Mouse (Mus musculus) kidney, adult 18-20 months (tissue): Measurements from ENCODE around the gene Pxk.

Source experiments
- DNase-seq: peaks from one replicate; pipeline ENCODE4 v3.0.0; 2021

The Pxk gene

DNA sequence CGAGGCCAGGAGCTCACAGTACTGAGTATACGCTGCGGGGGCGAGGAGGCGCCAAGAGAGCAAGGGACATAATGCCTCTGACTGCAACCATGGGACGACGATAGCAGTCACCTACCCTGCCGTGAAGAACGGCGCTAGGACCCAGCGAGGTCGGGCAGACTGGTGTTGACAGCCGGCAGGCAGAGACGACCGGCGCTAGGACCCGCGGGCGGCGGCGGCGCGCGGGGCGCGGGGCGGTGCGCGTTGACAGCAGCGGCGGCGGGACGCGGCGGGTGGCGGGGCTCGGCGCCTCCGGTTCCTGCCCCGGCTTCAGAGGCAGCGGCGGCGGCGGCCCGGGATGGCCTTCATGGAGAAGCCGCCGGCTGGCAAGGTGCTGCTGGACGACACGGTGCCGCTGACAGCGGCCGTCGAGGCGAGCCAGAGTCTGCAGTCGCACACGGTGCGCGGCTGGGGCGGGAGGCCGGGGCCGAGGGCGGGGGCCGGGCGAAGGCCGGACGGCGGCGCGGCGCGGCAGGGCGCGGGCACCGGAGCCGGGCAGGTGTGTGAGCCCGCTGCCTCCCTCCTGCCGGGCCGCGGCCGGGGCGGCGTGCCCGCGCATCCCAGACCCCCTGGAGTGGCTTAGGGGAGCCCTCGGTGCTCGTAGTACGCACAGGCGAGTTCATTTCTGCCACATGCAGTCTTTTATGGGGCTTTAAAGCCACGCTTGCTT is at the start of gene Pxk:
Pxk (plus strand) TSS at position 234 of the 709 bp plus-strand sequence.
- DNase-seq, result peak; percentile 95

DNA sequence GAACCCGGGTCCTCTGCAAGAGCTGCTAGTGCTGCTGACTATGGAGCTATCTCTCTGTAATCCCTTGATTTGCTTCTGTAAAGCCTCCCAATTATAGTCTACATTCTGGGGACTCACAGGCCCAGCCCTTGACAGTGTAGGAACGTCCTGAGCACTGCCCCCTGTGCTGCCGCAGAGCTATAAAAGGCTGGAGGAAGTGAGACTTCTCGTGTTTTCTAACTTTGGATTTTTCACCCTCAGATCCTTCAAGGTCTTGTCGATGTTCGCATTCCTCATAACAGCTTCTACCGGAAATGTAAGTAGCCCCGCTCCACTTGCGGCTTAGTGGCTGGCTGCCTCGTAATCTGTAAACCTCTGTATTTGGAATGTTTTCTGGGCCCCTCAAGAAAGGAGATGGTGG is 48.7 kb upstream of the Pxk start:
- no peak for DNase-seq

DNA sequence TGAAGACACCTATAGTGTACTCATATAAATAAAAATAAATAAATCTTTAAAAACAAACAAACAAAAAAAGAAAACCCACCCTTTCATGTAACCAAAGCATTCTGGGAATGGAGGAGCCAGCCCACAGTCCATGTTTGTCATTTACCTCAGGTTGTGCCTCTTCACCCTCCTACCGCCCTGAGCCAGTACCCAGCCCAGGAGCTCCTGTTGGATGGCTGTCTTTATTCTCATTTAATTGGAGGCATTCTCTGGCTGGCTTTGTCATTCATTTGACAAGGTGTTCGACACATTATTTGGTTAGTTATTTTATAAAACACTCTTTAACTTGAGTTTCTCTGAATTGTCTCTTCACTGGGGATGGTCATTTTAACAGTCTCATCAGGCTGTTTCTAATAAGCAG is 46.1 kb upstream of the Pxk start:
- no peak for DNase-seq

DNA sequence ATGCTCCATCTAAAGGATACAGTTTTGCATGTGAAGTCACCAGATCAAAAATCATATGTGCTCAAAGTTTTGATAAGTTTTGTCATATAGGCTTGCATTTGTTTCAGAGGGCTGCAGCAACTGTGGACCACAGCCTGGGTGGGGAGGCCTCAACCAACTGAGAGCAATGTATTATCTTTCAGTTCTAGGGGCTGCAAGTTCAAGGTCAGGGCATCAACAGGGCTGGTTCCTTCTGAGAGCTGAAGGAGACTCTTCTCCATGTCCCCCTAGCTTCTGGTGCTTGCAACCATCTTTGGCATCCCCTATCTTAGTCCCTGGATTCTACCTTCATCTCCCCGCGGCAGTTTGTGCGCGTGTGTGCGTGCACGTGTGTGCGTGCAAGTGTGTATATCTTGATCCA is 45.4 kb upstream of the Pxk start:
- no peak for DNase-seq

DNA sequence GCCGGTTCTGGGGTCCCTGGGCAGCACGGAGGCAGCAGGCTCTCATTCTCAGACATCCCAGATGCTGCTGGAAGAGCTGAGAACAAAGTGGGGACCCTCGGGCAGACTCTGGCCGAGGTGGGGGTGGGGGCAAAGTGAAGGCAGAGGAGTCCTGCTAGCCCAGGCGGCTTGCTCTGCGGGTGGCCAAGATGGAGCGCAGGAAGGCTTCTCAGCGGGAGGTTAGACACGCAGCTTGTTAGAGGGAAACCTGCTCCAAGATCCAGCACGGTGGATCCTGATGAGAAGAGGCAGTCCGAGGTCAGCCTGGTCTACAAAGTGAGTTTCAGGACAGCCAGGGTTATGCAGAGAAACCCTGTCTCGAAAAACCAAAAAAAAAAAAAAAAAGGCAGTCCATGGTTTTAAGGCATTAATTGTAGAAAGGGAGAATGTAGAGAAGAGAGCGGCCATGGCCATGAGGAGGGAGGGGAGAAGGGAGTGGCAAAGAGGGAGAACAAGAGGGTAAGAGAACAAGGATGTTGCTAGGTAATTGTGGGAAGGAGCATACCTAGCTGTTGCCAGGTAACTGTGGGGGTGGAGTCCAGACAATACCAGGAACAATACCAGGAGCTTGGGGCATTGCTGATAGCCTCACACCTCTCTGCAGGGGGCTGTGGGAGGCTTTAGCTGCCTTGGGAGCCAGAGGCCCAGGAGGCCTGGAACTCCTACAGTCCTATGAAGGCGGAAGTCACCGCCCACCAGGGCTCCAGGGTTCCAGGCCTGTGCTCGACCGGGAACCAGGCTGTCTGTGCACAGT is 43.5 kb upstream of the Pxk start:
- DNase-seq, result no peak

DNA sequence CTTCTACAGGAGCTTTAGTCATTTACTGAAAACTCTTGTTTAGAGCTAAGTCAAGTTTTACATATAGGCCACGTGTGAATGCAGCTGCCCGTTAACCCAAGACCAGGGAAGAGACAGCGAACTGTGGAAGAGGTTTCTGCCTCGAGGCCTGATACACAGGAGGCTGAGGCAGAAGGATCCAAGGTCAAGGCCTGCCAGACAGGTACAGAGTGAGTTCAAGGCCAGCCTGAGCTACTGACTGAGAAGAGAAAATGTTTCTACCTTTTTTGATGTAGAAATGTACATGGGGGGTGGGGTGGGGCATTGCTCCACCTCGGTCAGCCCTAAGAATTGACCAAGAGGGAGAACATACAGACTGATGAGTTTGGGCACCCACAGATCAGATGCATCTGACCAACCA is 41.9 kb upstream of the Pxk start:
- no peak for DNase-seq

DNA sequence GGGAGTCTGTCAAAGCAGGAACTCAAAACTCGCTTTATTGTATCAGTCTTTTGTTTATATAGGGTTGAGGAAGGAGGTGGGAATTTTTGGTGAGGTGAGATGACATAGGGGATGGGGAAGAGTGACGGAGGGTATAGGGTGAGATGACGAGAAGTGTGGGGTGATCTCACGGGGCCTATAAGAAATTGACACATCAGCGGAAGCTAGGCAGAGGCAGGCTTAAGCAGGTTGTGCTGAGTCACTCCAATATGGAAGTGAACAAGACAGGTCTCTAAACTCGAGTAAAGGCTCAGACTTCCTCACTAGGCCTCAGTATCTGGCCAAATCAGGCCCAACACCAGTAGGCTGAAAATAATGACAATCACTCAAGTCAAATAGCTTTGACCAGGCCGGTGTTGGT is 38.1 kb upstream of the Pxk start:
- no peak for DNase-seq

DNA sequence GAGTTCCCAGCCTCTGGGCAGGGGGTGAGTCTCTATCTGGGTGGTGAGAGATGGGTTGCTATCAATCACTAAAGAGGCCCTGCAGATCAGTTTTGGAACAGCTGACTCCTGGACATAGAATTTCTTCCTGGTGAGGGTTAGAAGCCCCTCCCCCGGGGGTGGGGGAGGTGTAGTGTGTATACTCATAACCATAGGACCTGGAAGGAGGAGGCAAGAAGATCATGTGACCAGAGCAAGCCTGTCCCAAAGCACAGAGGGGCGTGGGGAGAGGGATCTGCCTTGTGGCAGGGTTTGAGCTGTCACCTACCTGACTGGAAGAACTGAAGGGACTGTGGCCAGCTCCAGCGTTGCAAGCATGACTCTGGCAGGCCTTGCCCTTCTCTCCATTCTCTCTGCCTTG is 35.9 kb upstream of the Pxk start:
- no peak for DNase-seq

DNA sequence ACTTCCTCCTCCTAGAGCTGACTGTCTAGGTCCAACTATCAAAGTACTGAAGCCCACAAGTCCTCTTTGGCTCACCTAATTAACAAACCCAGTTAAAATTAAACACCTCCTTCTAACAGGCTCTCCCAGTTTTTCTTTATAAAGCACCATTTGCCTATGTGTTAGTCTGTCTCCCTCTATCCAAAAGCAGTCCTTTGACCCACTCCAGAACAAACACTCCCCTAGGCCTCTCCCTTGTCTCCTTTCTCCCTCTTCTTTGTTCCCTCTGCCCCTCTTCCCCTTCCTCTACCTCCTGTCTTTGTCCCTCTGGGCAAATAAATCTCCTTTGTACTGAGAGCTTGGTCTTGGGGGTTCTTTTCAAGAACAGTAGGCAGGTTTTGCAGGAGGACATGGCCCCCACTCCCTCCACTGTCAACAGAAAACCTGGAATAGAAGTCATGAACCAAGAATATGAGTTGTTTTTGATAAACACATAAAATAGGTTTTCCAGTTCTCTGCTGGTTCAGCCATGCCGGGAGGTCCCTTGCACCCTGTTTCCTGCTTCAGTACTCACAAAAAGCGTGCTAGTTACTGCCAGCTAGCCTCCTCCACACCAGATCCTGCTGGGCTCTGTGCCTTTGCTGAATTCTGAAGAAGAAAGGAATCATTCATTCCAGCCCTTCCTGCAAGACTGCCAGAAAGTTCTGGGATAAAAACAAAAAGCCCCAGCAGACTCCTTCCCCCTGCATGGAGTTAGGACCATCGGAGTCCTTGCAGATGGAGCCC is 35.3 kb upstream of the Pxk start:
- DNase-seq, result no peak

DNA sequence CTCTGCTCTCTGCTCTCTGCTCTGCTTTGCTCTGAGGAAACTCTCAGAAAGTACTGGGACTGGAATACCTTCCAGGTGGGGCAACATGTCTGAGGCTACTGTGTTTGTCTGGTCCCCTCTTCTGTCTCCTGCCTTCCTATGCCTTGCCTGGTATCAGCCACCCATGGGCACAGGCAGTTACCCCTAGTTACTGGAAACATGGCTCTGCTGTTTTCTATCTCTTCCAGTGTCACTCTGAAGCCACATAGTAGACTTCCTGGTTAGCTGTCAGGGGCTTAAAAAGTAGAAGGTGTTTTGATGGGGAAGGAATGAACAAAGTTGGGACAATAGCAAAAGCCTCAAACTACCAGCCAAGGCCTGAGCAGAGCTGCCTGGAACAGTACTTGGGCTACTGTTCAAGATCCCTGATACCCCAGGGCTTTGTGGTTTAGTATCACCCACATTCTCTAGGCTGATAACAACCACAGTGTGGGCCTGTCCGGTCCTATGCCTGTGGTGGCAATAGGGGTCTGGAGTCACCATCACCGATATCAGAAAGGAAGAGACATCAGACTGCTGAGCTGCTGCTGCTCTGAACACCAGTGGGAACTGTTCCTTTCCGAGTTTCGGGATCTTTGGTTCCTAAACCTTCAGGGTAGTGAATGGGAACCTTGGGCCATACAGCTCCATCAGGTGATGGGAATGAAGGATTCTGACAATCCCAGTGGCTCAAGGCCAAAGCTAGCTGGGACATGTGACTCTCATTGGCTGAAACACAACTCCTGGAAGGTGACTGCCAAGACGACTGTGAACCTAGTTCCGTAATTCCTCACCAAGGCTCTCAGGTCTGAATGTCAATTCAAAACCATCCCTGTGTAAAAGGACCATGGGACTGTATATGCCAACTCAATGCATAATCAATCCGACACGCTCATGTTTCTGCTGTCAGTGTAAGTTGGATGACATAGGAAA is 33.9 kb upstream of the Pxk start:
- DNase-seq, result no peak

DNA sequence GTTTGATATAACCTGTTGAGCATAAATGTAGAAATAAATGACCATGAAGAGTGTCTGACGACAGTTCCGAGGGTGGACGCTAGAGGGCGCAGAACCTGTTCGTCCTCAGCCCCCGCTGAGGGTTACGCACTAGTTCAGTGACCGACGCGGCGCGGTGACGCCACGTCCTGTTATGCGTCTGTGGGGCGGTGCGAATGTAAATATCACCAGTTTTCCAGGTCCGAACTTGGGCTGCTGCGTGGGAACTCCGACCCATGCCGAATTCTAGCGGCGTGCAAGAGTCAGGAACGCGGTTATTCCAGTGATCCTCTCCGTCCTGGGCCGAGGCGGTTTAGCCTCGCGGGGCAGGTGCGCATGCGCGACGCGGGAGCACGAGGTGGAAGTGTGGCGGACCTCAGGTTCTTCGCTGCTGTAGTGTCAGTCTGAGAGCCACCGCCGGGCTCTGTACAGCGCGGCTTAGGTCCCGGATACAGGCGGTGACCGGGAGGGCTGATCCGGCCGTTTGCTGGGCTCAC is 17.8 kb upstream of the Pxk start, which contains the start of gene Rpp14:
Rpp14 (plus strand) TSS at position 203 of the 515 bp plus-strand sequence.
- DNase-seq, result peak; percentile 98

DNA sequence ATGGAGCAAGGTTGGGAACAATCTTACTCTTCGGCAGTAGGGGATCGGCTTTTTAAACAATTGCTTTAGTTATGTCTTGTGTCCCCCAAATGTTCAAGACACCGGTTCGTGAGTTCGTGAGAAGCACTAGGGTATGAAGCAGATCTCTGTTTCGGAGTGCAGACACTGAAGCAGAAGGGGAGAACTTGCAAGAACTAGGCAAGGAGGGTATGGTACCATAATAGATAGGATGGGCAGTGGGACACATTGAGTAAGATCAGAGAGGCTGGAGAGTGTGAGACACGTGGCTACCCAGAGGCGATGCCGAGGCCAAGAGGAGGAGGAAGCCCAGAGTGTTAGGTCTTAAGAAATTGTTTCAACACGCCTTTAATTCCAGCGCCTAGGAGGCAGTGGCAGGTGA is 17.3 kb upstream of the Pxk start:
- peak; percentile 30 for DNase-seq

DNA sequence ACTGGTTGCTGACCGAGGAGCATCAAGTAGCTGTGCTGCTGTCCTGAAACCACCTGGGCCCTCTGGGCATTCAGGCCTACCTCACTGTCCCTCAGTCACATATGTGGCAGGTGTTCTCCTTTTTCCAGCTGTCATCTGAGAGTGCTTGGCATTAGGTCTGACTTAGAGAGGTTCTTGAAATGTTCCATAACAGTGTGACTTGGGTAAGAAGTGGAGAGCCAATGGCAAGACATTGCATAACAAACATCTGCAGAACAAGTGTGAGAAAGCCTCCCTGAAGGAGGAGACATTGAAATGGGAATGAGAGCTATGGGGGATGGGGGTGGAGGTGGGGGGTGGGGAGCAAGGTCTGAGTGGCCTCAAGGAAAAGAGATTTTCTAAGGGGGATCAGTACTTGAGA is 15.1 kb upstream of the Pxk start:
- DNase-seq, result no peak

DNA sequence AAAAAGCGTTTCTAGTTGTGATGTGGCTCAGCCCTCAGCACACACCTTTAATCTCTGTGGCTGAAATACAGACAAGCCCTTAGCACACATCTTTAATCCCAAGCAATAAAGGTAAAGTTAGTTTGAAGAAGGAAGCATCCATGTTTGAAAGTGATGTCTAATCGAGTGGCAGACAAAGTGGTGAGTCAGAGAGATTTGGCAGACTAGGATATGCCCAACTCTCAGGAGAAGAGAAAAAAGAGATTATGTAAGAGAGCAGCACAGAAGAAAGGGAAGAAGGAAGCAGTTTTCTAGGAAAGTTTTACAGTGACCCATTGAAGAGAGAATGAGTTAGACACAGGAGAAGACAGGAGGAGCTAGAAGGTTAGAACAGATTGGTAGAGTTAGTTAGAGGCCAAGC is 9.0 kb upstream of the Pxk start:
- no peak for DNase-seq

DNA sequence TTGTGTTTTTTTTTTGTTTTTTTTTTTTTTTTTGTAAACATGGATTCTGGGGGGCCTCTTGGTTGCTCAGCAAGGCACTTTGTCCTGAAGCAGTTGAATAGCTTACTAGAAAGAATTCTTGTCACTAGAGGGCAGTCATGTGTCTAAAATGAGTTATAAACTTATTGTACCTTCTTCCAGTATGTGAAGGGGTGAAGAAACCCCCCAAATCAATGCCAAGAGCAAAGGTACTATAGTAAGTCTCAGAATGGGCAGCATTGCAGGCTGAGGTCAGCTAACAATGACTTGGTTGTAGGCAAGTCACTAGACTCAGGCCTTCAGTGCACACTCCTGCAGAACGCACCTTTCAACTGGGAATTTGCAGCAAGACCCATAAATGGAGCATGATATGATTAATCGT is 5.4 kb upstream of the Pxk start:
- no peak for DNase-seq

DNA sequence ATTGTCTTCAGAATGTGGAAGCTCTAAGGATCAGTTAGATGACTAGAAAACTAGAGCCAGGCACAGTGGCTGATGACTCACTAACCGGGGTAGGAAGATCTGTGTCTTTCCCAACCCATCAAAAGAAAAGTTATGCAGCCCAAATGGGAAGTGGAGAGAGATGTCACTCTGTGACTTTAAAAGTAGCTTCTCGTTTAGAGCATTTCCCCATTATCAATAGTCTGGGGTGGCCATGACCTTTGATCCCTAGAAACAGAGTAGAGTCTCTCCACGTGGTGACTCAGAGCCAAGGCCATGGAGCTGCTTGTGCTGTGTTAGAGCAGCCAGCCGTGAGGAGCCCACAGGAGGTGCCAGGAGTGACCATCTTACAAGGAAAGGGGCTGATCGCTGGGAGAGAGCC is 4.6 kb upstream of the Pxk start:
- DNase-seq, result no peak

DNA sequence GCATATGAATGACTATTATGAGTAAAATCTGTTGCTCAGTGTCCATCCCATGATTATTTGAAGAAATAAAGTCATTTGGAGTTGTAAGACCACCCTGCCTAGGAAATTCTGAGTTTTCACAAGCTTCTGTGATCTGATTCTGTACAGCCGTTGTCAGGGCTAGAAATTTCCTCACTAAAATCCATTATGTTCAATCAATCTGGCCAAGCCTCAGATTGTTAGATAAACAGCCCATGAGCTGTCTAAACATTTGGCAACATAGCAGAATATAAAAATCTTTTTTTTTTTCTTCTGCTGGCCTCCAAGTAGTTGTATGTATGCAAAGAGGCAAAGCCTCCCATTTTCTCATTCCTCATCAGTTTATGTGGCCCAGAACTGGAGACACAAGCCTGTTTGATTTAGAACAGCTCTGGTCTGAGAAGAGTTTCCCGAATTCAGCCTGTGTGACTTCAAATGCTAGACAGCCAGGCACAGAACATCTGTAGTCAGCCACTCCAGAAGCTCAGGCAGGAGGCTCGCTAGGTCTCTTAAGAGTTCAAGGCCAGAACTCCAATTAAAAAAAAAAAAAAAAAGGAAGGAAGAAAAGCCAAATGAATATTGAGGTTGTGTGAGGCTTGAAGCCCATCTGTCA is 3.0 kb upstream of the Pxk start:
- DNase-seq, result no peak

DNA sequence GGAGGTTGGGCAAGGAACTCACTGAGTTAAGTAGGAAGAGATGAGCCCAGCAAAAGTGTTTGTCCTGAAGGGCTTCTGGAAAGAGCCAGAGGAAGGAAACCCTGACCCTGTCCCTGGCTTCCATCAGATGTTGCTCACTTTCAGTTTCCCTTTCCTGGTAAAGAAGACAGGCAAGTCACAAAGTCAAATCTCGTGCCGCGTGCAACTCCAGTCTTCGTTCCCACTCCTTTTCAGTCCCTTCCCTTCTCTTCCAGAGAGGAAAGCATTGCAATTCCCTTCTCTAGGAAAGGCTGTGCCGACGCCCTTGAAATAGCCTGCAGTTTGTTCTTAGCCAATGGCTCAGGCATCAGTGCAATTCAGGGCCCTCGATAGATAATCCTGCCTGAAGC is 2.5 kb upstream of the Pxk start:
- peak; percentile 25 for DNase-seq

DNA sequence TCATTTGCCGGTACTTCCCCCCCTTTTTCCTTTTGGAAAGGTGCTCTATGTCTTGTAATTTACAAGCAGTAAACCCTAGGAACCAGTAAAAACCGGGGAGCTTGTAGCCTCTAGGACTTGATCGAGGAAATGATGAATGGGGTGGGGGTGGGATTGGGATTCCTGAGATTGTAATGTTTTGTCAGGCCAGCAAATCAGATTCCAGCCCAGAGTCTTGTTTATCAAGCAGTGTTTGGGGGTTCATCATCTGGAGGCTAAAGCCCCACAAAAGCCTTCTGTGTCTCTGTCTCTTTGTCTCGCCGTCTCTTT is 630 bp downstream of the Pxk start:
- no peak for DNase-seq

DNA sequence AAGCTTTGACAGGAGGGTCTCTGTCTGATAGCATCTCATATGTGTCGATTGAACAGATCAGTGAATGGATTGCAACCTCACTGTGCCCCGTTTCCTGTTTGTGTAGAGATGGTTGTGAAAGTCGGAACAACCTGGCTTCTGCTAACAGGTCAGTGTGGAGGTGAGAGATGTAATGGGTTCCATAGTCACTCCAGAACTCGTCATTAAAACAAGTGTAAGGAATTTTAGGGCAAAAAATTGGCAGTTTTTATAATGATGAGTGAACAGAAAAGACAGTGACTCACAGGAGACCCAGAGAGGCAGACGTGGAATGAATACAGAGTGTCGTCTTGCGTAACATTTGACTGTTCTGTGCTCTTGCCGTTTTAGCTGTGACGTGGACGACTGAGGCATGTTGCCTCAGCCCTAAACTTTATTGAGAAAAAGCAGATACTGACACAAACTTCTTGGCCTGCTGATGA is 1.6 kb downstream of the Pxk start:
- no peak for DNase-seq

DNA sequence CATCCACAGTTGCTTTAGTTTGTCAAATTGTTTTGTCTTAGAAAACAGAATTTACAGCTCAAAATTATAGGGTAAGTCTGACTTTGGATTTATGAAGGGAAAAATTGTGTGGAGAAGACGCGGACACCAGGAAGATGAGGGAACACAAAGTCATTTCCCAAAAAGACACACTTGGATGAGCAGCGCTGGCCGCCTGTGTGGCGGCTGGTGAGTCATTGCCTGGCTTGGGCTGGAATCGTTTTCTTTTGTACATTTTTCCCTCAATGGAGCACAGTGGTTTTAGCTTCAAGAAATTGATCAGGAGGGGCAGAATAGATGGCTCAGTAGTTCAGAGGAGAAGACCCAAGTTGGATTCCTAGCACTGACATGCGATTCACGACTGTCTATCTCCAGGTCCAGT is 3.9 kb downstream of the Pxk start:
- peak; percentile 36 for DNase-seq

DNA sequence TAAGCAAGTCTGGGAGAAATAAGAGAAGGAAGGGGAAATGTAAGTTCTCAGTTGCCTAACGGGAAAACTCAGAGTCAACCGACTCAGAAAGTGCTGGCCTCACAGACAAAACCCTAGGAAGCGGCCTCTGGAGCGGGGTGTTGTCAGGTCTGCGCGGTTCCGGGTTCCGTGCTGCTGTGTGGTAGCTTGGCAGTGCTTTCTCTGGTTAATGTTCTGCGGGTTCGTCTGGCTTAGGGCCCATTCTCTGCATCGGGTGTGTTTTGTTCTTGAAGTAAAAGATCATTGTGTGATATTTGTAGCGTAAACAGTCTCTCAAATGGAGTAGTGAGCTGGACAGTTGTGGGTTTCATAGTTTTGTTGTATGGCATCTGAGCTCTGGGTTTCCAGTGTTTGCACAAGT is 4.7 kb downstream of the Pxk start:
- DNase-seq, result peak; percentile 85
